Mouse (Mus musculus): ENCODE measurements at regions not wholly inside any gene's neighbourhood (a gene's known extent, or its start where the extent isn't known, plus 50 kb on each side); places are given as distances from the start of the nearest gene placed in this dataset.

DNA sequence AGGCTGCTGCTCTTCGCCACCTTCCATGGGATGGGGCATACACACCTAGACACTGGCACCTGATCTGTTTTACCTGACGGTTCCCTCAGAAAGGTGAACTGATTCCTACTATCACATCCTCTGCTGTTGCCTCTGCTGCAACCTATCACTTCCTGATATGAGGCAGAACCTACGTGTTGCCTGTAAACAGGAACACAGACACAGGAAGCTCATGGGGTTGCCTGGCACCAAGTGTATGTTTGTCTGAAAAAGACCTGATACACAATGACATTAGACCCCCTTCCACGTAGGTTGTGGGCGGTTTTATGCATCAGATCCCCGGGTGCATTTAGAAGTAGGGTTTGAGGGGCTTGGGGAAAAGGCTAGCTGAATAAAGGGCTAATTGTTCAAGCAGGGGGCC is 190.0 kb upstream of the Eef2kmt start:
- no peak for TF ChIP-seq POLR2A (IDR thresholded peaks at IDR 0.05; ENCODE audit: borderline replicate concordance, extremely low read depth, low read depth, low read length)
- TF ChIP-seq CTCF (IDR thresholded peaks at IDR 0.05; ENCODE audit: insufficient read depth, low read length), result no peak
